Mouse (Mus musculus) retina, embryonic 14.5 days (tissue): ENCODE results near the gene Gm17660.

Source experiments
- DNase-seq: peaks from one replicate; pipeline ENCODE4 v3.0.0-alpha.2; 2015; ENCODE audit warnings: low spot score

Gene Gm17660

DNA sequence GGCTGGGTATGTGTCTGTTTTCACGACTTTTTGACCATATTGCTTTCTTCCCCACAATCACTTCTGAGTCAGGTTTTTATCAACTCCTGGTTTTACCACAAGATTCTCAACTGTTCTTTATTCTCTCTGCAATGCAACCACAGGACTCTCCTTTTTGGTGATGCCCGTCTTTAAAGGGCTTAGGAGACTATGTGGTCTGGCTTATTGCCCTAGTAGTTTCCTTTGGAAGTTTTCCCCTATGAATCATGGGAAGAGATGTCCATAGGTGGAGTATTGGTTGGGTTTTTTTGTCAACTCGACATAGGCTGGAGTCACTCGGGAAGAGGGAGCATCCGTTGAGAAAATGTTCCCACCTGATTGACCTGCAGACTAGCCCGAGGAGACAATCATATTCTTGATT, 3.3 kb upstream of the Gm17660 start:
- DNase-seq, result no peak

DNA sequence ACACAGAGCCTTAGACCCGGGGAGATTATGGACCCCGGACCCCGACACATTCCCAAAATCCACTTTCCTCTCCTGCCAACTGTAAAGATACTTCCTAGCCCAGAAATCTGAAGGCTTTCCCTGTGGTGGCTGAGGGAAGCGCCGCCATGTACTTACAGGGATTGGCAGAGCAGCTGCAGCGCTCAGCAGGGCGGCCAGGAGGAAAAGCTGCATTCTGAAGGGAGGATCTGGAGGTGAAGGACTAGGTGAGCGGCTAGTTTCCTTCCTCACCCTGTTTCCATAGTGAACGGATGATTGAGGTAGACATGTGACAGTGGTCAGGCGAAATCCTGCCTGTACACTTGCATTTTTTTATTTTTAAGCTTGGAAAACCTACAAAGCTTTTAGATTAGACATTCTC, 1.0 kb downstream of the Gm17660 start:
- no peak for DNase-seq

DNA sequence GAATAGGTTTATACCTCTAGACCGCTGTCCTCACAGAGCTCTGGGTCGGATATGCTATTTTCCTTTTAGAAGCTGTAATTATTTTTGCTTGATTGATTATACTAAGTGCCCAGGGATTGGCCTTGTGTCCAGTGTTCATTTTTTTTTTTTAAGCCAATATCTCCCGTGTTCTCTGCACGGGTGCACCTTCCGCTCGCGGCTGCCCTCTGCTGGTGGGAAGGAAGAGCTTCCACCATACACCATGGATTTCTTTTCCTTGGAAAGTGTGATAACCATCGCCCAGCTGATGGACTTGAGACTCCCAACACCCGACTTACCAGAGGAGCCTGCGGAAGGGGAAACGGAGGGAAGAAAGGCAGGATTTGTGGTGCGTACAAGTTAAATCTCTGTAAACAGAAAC, 3.0 kb downstream of the Gm17660 start:
- peak; percentile 73 for DNase-seq

GRCm38 (mm10) chr5:104073602-104074001, 3.8 kb downstream of the Gm17660 start:
- no peak for DNase-seq

DNA sequence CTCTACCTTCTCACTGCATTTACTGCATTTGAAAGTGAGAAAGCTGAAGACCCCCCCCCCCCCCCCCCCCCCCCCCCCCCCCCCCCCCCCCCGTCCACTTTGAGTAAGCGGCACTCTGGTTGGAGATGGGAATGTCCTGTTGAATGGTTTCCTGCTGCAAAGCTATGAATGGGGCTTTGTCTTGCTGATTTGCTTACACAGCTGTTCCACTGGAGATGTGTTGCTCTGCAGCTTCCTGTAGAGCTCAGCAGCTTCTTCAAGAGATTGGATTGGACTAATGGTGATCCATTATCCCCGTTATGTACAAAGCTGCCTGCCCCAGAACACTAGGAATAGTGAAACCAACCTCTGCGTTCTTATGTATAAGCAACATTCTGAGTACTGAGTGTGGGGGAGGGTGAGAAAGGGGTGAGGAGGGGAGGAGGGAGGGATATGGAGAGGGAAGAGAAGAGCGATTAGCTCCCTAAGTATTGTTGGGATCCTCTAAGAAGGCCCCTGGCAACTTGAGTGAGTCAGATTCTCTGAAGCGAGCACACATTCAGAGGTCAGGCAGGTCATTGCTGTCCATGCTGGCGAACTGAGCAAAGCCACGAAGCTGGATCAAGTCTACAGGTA, 5.0 kb downstream of the Gm17660 start:
- DNase-seq, result peak; percentile 66

GRCm38 (mm10) chr5:104071048-104071447, 6.4 kb downstream of the Gm17660 start:
- no peak for DNase-seq

DNA sequence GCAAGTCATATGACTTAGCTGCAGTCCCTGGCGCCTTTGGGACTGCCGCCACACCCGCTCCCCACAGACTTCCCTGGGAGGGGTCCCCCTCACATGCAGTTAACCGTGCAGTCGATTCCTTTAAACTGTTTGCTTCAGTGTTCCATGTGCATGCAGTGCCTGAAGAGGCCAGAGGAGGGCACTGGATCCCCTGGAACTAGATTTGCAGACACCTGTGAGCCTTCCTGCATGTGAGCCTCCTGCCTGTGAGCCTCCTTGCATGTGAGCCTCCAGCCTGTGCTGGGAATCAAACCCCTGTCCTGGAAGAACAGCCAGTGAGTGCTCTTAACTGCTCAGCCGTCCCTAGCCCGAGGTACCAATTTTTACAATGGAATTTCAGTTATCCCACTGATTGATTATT, 8.7 kb downstream of the Gm17660 start:
- DNase-seq, result peak; percentile 16

DNA sequence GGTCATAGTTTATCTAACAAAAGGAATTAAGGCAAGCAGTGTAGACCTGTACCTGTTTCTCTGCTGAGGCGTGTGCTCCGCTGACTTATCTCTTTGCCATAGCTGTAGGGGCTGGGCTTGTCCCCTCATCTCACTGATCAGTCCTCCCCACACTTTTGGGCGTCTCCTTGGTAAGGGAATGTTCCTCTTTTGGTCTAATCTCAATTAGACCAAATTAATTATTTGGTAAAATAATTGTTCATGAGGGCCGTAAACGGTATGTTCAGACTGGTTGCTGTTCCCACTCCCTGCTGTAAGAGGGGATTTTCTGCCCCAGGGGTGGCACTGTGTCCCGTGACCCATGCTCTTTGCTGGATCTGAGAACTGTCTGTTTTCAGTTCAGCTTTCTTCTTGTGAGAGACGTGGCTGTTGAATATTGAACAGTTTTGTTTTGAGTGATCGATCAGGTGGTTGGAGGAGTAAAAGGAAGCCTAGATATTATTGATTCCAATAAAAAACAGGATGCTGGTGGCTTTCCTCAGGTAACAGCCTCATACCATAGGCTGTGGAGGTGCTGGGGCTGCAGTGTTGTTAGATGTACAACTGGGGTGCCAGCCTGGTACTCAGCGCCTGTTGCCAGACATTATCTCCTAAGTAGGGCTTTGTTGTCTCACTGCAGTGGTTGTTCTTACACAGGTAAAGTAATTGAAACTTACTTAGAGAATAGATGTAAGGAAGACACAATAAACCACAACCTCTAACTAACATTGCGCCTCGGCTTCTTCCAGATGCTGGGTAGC, 14.4 kb downstream of the Gm17660 start:
- DNase-seq, result no peak

DNA sequence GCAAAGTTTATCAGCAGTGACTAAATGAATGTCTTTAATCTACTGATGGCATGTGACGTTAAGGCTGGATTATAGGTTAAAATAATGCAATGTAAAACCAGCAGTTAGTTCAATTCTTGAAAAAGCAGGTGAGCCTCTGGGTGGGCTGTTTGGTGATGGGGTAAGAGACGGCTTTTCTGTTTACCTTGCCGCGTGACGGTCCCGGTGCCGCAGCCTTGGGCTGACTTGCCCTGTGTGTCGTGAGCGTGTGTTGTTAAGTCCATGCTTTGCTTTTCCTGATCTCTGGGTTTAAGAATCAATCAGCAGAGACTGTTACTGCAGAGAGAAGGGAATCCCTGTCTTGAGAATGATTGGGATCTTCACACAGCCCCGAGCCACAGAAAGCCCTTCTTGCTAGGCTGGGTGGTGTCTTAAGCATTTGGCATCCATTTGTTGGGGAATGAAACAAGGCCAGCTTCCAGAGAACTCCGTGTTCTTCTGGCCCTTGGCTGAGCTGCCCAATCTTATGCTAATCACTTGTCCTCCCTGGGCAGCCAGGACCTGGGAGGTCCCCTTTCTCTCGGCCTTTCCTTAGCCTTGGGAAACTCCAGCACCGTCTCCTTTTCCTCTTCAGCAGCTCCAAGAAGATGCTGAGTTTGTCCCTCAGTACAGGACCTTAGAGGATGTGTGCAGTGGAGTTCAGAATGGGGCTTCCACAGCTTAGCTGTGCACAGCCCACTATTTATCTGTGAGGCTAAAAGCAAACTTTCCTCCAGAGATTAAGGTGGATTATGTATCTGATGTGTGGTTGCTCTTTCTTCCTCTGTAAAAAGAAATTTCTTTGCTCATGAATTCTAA, 15.3 kb downstream of the Gm17660 start:
- no peak for DNase-seq

GRCm38 (mm10) chr5:104060429-104060828, 17.0 kb downstream of the Gm17660 start:
- no peak for DNase-seq

DNA sequence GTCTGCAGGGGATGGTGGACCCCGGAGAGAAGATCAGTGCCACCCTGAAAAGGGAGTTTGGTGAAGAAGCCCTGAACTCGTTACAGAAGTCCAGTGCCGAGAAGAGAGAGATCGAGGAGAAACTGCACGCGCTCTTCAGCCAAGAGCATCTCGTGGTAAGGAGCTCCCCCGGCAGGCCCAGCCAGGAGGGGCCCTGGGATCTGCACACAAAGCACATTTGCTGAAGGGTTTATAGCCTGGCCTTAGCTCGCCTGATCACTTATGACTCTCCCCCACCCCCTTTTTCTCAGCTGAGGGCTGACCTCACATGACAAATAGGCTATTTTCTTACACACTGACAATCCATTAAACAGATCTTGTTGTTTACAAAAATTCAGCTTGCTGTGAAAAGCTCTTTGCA, 17.8 kb downstream of the Gm17660 start:
- no peak for DNase-seq

DNA sequence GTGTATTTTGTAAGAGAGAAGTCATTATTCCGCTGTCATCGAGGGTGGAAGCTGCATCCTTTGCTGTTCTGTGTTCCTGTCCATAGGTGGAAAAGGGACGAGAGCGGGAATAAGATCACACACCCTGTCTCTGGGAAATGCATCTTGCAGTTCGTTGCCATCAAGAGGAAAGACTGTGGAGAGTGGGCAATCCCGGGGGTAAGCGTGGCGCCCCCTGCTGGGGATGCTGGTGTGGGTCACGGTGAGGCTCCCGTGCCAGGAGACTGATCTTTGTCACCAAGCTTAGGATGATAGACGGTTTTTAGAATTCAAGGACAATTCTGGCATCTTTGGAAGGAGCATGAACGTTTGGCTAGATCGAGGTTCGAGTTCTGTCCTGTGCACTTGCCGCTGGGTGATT, 19.4 kb downstream of the Gm17660 start:
- DNase-seq, result peak; percentile 65

DNA sequence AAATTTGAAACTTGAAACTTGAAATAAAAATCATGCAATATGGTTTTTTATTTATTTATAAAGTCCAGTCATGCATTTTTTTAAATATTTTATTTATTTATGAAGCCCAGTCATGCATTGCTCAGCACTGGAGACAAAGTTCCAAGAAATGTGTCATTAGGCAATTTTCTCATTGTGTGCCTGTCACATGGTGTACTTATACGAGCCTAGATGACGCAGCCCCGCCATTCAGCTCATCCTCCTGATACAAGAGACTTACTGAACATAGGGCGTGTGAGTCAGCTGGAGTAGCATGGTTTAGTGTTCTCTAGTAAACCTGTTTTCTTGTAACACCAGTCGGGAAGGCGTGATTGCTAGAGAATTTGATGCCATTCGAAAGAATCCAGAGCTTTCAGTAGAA, 21.1 kb downstream of the Gm17660 start:
- DNase-seq, result no peak

GRCm38 (mm10) chr5:104055816-104056215, 21.6 kb downstream of the Gm17660 start:
- DNase-seq, result no peak

DNA sequence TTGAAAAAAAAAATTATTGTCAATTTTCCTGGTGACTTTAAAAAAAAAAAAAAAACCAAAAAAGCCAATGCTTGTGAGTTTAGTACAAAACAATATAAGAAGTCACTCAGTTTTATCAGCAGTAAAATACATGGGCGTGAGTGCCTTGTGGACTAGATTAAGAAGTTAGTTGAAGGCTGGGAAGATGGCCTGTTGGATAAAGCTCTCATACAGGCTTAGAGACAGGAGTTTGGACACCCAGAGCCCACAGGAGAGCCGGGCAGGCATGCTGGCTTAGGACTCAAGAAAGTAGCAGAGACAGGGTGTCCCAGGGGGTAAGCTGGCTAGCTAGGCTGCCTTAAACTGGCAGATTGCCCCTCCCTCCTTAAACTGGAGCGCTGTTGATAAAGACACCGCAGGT, 22.5 kb downstream of the Gm17660 start:
- DNase-seq, result no peak

GRCm38 (mm10) chr5:104052956-104053355, 24.5 kb downstream of the Gm17660 start:
- no peak for DNase-seq

- peak; percentile 29 for DNase-seq
These were observed 29.3 kb downstream of the Gm17660 start for GRCm38 (mm10) chr5:104048139-104048538.

- DNase-seq, result no peak
These were observed 30.0 kb downstream of the Gm17660 start for GRCm38 (mm10) chr5:104047200-104048105.

- DNase-seq, result peak; percentile 96
These were observed 30.9 kb downstream of the Gm17660 start, which contains the start of gene Nudt9 for GRCm38 (mm10) chr5:104046256-104047199. TSS of gene Nudt9 (plus strand) at chr5:104046306.

DNA sequence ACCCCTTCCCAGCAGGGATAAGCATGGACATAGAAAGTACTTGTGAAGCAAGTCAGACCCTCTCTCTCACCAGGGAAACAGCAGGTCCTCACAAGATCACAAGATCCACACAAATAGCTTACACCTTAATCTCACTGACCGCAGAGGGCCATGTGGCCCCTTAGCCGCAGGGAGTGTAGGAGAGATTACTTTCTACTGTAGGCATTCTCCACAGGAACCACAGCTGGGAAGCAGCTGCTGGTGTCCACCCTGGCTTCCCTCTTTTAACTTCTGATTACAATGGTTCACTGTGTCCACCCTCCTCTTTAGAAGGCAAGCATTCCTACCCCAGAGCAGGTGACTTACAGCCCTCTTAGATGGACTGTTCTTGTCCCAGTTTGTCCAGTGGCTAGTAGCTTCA, 33.7 kb downstream of the Gm17660 start:
- DNase-seq, result no peak

- DNase-seq, result no peak
These were observed 34.5 kb downstream of the Gm17660 start for GRCm38 (mm10) chr5:104042906-104043305.
